Comparison of ENCODE assay signal across 23 mouse cellular contexts in the genomic region with DNA sequence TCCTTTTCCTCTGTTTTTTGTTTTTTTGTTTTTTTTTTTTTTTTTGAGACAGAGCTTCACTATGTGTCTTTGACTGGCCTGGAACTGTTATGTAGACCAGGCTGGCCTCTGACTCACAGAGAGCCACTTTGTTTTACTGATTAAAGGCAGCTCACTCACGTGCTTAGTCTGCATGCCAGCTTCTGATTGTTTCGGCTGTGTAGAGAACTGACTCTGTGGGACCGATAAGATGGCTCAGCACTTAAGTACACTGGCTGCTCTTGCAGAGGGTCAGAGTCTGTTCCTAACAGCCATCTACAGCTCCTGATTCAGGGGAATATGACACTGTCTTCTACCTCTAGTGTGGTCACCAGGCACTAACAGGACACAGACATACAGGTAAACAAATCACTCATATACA. TPM values are rescaled to one million over a fixed set of nuclear protein-coding genes. Genes with fewer than 3 reads are reported as not detected.
DNase-seq lines count a peak whose midpoint lies in the region; ATAC-seq and TF ChIP-seq lines count a peak whose summit lies in the region.
"Had no signal": no experiment of that assay in that cellular context is flagged by ENCODE, and none has a peak within 500 bp of the region (broad histone marks: within the 10 kb centered on the region; RNA-seq: fewer than 3 reads in every experiment).

No protein-coding gene starts in this region.

- no peak for DNase-seq in heart, postnatal 14 days
- no peak for DNase-seq in heart, adult 11 months
- no peak for DNase-seq in midbrain, postnatal 0 days (ENCODE audit: low spot score)
- DNase-seq: adrenal gland, adult 8-10 months; adrenal gland, postnatal 25 days; cerebellum, adult 18-20 months; cerebellum, adult 9-10 months; cerebellum, postnatal 14 days; forebrain, postnatal 0 days; gastrocnemius, adult 2 months; gastrocnemius, postnatal 14 days; heart, adult 2 months; heart, postnatal 10 days; kidney, adult 2 months had no signal

- H3K36me3 ChIP-seq in heart, embryonic 12.5 days = peaks cover 89% of the 10 kb centered on the region
- H3K36me3 ChIP-seq in heart, embryonic 15.5 days = peaks cover 76% of the 10 kb centered on the region
- peaks cover 95% of the 10 kb centered on the region for H3K36me3 ChIP-seq in intestine, postnatal 0 days (ENCODE audit: control insufficient read depth, insufficient read depth)
- peaks cover 15% of the 10 kb centered on the region for H3K36me3 ChIP-seq in intestine, embryonic 16.5 days (ENCODE audit: control insufficient read depth, insufficient read depth, low read length)
- H3K36me3 ChIP-seq in midbrain, postnatal 0 days (ENCODE audit: insufficient read depth, low read length) = peaks cover 85% of the 10 kb centered on the region

- H3K4me3 ChIP-seq in heart, embryonic 12.5 days = no peak overlapping the region
- no peak overlapping the region for H3K4me3 ChIP-seq in heart, embryonic 15.5 days
- H3K4me3 ChIP-seq in intestine, postnatal 0 days (ENCODE audit: low read depth, low read length) = no peak overlapping the region
- no peak overlapping the region for H3K4me3 ChIP-seq in intestine, embryonic 16.5 days (ENCODE audit: low read length)
- no peak overlapping the region for H3K4me3 ChIP-seq in midbrain, postnatal 0 days (ENCODE audit: low read depth, low read length)
- H3K4me3 ChIP-seq: gastrocnemius, adult 2 months; heart, adult 2 months; hindbrain, embryonic 13.5 days; intestine, embryonic 15.5 days had no signal

- intact Hi-C loops in heart, postnatal 14 days (cut with DNase I) = no loop called here

- WGBS in heart, embryonic 12.5 days = 29% methylated on average over 3 of the region's 3 CpGs
- WGBS in heart, embryonic 15.5 days = 27% methylated on average over 3 of the region's 3 CpGs
- WGBS in intestine, postnatal 0 days = 58% methylated on average over 3 of the region's 3 CpGs
- WGBS in intestine, embryonic 16.5 days = 76% methylated on average over 3 of the region's 3 CpGs
- 70% methylated on average over 3 of the region's 3 CpGs for WGBS in midbrain, postnatal 0 days

- no peak overlapping the region for H3K4me2 ChIP-seq in heart, embryonic 12.5 days
- H3K4me2 ChIP-seq in heart, embryonic 15.5 days = no peak overlapping the region
- no peak overlapping the region for H3K4me2 ChIP-seq in intestine, postnatal 0 days (replicated peaks; ENCODE audit: low read depth)
- no peak overlapping the region for H3K4me2 ChIP-seq in intestine, embryonic 16.5 days (ENCODE audit: low read depth, low read length)
- H3K4me2 ChIP-seq in midbrain, postnatal 0 days (ENCODE audit: low read depth, low read length, poor library complexity, severe bottlenecking) = no peak overlapping the region
- H3K4me2 ChIP-seq: hindbrain, embryonic 13.5 days; intestine, embryonic 15.5 days had no signal

- H3K9me3 ChIP-seq in heart, embryonic 12.5 days (replicated peaks) = no peaks in the 10 kb centered on the region
- no peaks in the 10 kb centered on the region for H3K9me3 ChIP-seq in heart, embryonic 15.5 days (replicated peaks)
- no peaks in the 10 kb centered on the region for H3K9me3 ChIP-seq in intestine, postnatal 0 days (ENCODE audit: control insufficient read depth)
- H3K9me3 ChIP-seq in intestine, embryonic 16.5 days (ENCODE audit: control insufficient read depth, low read length) = no peaks in the 10 kb centered on the region
- H3K9me3 ChIP-seq in midbrain, postnatal 0 days (ENCODE audit: low read length) = no peaks in the 10 kb centered on the region
- H3K9me3 ChIP-seq: hindbrain, embryonic 13.5 days; intestine, embryonic 15.5 days had no signal

- H3K27ac ChIP-seq in heart, embryonic 12.5 days (ENCODE audit: poor library complexity, severe bottlenecking) = no peak overlapping the region; the same call in 1 of the 2 replicates
- peak overlapping the region; percentile 25; the same call in 1 of the 2 replicates for H3K27ac ChIP-seq in heart, embryonic 15.5 days
- H3K27ac ChIP-seq in intestine, postnatal 0 days (ENCODE audit: low read depth, low read length) = 0 out of 2 replicates have a peak overlapping the region, but pooled peaks have one; percentile 57
- H3K27ac ChIP-seq in intestine, embryonic 16.5 days (ENCODE audit: low read length) = no peak overlapping the region
- H3K27ac ChIP-seq in midbrain, postnatal 0 days (ENCODE audit: low read depth, low read length) = no peak overlapping the region
- H3K27ac ChIP-seq: gastrocnemius, adult 2 months; heart, adult 2 months; hindbrain, embryonic 13.5 days; intestine, embryonic 15.5 days had no signal

- H3K9ac ChIP-seq in heart, embryonic 12.5 days = no peak overlapping the region
- H3K9ac ChIP-seq in heart, embryonic 15.5 days = no peak overlapping the region
- no peak overlapping the region for H3K9ac ChIP-seq in intestine, postnatal 0 days (ENCODE audit: low read depth, low read length)
- no peak overlapping the region for H3K9ac ChIP-seq in intestine, embryonic 16.5 days (ENCODE audit: low read depth, low read length)
- no peak overlapping the region for H3K9ac ChIP-seq in midbrain, postnatal 0 days (replicated peaks; ENCODE audit: low read length, poor library complexity, severe bottlenecking)
- H3K9ac ChIP-seq: forebrain, postnatal 0 days; hindbrain, embryonic 13.5 days; intestine, embryonic 15.5 days had no signal

- H3K4me1 ChIP-seq in heart, embryonic 12.5 days (replicated peaks) = peaks cover 38% of the 10 kb centered on the region
- H3K4me1 ChIP-seq in heart, embryonic 15.5 days (replicated peaks) = peaks cover 22% of the 10 kb centered on the region
- H3K4me1 ChIP-seq in intestine, postnatal 0 days (replicated peaks; ENCODE audit: control insufficient read depth, insufficient read depth, low read length) = no peaks in the 10 kb centered on the region
- no peaks in the 10 kb centered on the region for H3K4me1 ChIP-seq in intestine, embryonic 16.5 days (ENCODE audit: control insufficient read depth, insufficient read depth, low read length)
- no peaks in the 10 kb centered on the region for H3K4me1 ChIP-seq in midbrain, postnatal 0 days (ENCODE audit: insufficient read depth, low read length)
- H3K4me1 ChIP-seq: hindbrain, embryonic 13.5 days; intestine, embryonic 15.5 days had no signal

- TF ChIP-seq CTCF in intestine, postnatal 0 days (IDR thresholded peaks at IDR 0.05; ENCODE audit: low read depth) = no peak
- TF ChIP-seq CTCF in midbrain, postnatal 0 days (IDR thresholded peaks at IDR 0.05) = no peak

- H3K27me3 ChIP-seq in heart, embryonic 12.5 days (replicated peaks) = no peaks in the 10 kb centered on the region
- no peaks in the 10 kb centered on the region for H3K27me3 ChIP-seq in heart, embryonic 15.5 days
- H3K27me3 ChIP-seq in intestine, postnatal 0 days (replicated peaks; ENCODE audit: control insufficient read depth, insufficient read depth, low read length) = no peaks in the 10 kb centered on the region
- no peaks in the 10 kb centered on the region for H3K27me3 ChIP-seq in intestine, embryonic 16.5 days (replicated peaks; ENCODE audit: control insufficient read depth, insufficient read depth, low read length)
- H3K27me3 ChIP-seq in midbrain, postnatal 0 days (ENCODE audit: insufficient read depth, low read length) = no peaks in the 10 kb centered on the region
- H3K27me3 ChIP-seq: hindbrain, embryonic 13.5 days; intestine, embryonic 15.5 days had no signal

- ATAC-seq in heart, embryonic 12.5 days (ENCODE audit: insufficient number of reproducible peaks, low FRiP score) = peak; percentile 48
- ATAC-seq in heart, embryonic 15.5 days (replicated peaks; ENCODE audit: insufficient number of reproducible peaks, insufficient read depth, low FRiP score, low read depth) = peak; percentile 44
- peak; percentile 74 for ATAC-seq in intestine, postnatal 0 days
- no peak for ATAC-seq in intestine, embryonic 16.5 days
- no peak for ATAC-seq in midbrain, postnatal 0 days (ENCODE audit: low FRiP score)
- ATAC-seq: activated CD4-positive, CD25-positive, alpha-beta regulatory T cell, adult 4 months; forebrain, embryonic 14.5 days; forebrain, postnatal 0 days; hindbrain, embryonic 16.5 days; intestine, embryonic 15.5 days had no signal

RNA-seq across cellular contexts. Expression of gene Cse1l, which starts 43.3 kb away (rescaled TPM):
- polyA plus RNA-seq in heart, embryonic 12.5 days (2016; fragmentation: Nextera tagmentation; extraction: Ambion mirVana) = 123 and 131 TPM in 2 replicates
- total RNA-seq in heart, postnatal 14 days (2021) = 10 to 100 TPM; 43.2 to 44.3 TPM
- 70.0 and 82.1 TPM in 2 replicates for polyA plus RNA-seq in heart, embryonic 15.5 days (2015; fragmentation: Nextera tagmentation; extraction: Ambion mirVana)
- 20.8 and 22.1 TPM in 2 replicates for polyA plus RNA-seq in intestine, postnatal 0 days (2015; fragmentation: Nextera tagmentation; extraction: Ambion mirVana)
- 80.7 and 85.5 TPM in 2 replicates for polyA plus RNA-seq in intestine, embryonic 16.5 days (2015; fragmentation: Nextera tagmentation; extraction: Ambion mirVana)
- 82.8 and 88.7 TPM in 2 replicates for total RNA-seq in midbrain, postnatal 0 days (2014; rRNA removed)
- 69.7 and 70.1 TPM in 2 replicates for polyA plus RNA-seq in midbrain, postnatal 0 days (2015; fragmentation: Nextera tagmentation; extraction: Ambion mirVana)

RNA-seq across cellular contexts. Expression of gene Arfgef2, which starts 57.1 kb away (rescaled TPM):
- polyA plus RNA-seq in heart, embryonic 12.5 days (2016; fragmentation: Nextera tagmentation; extraction: Ambion mirVana) = 10.1 and 11.1 TPM in 2 replicates
- total RNA-seq in heart, postnatal 14 days (2021) = 10 to 100 TPM; 37.6 to 43.6 TPM
- polyA plus RNA-seq in heart, embryonic 15.5 days (2015; fragmentation: Nextera tagmentation; extraction: Ambion mirVana) = 5.0 and 5.6 TPM in 2 replicates
- 6.1 and 6.5 TPM in 2 replicates for polyA plus RNA-seq in intestine, postnatal 0 days (2015; fragmentation: Nextera tagmentation; extraction: Ambion mirVana)
- 6.1 and 8.4 TPM in 2 replicates for polyA plus RNA-seq in intestine, embryonic 16.5 days (2015; fragmentation: Nextera tagmentation; extraction: Ambion mirVana)
- 26.3 and 27.8 TPM in 2 replicates for total RNA-seq in midbrain, postnatal 0 days (2014; rRNA removed)
- 3.1 and 3.4 TPM in 2 replicates for polyA plus RNA-seq in midbrain, postnatal 0 days (2015; fragmentation: Nextera tagmentation; extraction: Ambion mirVana)

Comparison
In these comparisons a context has a peak if more than half of its experiments do, and no peak if none do; other contexts are left out.
1. ATAC-seq: peak in heart, embryonic 12.5 days (single experiment), heart, embryonic 15.5 days (single experiment) and intestine, postnatal 0 days (single experiment); none in intestine, embryonic 16.5 days (single experiment) and midbrain, postnatal 0 days (single experiment).
2. H3K27ac ChIP-seq: peak in heart, embryonic 15.5 days (single experiment) and intestine, postnatal 0 days (single experiment); none in heart, embryonic 12.5 days (single experiment), intestine, embryonic 16.5 days (single experiment) and midbrain, postnatal 0 days (single experiment).